Mouse (Mus musculus): ENCODE measurements around the gene Ifitm2. TPM values are rescaled to one million over a fixed set of nuclear protein-coding genes. Genes with fewer than 3 reads are reported as not detected.

Gene Ifitm2
- total RNA-seq, 1 experiment: 679 TPM

DNA sequence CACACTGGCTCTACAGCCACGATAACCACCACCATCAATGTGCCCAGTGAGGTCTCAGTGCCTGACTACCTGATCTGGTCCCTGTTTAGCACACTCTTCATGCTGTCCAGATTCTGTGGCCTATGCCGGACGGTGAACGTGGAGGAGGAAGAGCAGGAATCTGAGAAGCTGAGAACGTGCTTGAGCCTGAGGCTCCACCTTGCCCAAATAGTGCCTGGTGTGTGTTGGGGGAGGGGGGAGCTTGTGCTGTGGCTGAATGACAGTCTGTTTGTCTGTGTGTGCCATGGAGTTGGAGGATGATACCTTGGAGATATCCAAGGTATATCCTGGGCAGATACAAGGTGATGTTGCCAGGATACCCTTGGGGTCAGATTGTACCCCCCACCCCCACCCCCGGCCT, 34.4 kb upstream of the Ifitm2 start:
- Histone ChIP-seq H3K9ac (ENCODE audit: insufficient read depth, low read depth, low read length, poor library complexity, severe bottlenecking) (0 out of 2 replicates have a peak overlapping the region, but pooled peaks have one; percentile 9), H3K9me3 (ENCODE audit: control insufficient read depth, insufficient read depth, low read depth, low read length) (no peaks in the 10 kb centered on the region), H3K27ac (ENCODE audit: insufficient read depth, low read depth, low read length, poor library complexity, severe bottlenecking) (no peak overlapping the region; the same call in 1 of the 2 replicates), H3K4me1 (ENCODE audit: control insufficient read depth in 2 of 2, insufficient read depth in 2 of 2, low read length in 2 of 2, poor library complexity in 1 of 2) (peaks cover 7 to 33% of the 10 kb centered on the region in 2 experiments), H3K36me3 (ENCODE audit: control insufficient read depth, insufficient read depth, low read length, poor library complexity, severe bottlenecking) (no peaks in the 10 kb centered on the region), H3K4me3 (ENCODE audit: insufficient read depth in 1 of 2, low read depth in 1 of 2, low read length in 2 of 2, poor library complexity in 1 of 2, severe bottlenecking in 1 of 2) (no peak overlapping the region; a peak in 1 of 4 replicates)
- no peak for DNase-seq (ENCODE audit: low read depth, low spot score)
- in situ Hi-C loops (cut with MboI; ENCODE audit: low sequenced_read_pairs in 2 of 2, unreplicated experiment in 2 of 2): no loop called here
- TF ChIP-seq CHD2 (IDR thresholded peaks at IDR 0.05; ENCODE audit: low read depth, low read length) (no peak), MAFK (IDR thresholded peaks at IDR 0.05; ENCODE audit: insufficient read depth, low read depth, low read length) (no peak), ZC3H11A (IDR thresholded peaks at IDR 0.05; ENCODE audit: borderline replicate concordance, low read depth, low read length) (no peak), HCFC1 (IDR thresholded peaks at IDR 0.05; ENCODE audit: borderline replicate concordance, insufficient read depth, low read length) (no peak), ZNF384 (IDR thresholded peaks at IDR 0.05; ENCODE audit: low read depth, low read length) (no peak)

DNA sequence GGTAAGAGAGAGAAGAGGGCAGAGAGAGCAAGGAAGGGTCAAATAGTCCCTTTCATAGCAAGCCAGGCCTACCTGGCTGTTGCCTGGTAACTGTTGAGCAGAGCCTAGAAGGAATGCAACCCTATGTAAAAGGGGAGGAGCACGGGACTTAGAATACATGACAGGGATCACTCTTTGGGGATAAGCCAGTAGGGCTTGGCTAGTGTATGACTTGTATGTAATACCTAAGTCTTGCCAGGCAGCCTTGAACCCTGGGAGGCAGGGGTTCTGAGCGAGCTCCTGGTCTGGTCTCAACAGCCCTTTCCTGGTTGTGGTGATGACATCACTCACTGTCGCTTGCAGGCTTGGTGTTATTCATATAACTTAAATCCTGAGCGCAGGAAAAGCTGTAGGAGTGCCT, 33.2 kb upstream of the Ifitm2 start:
- DNase-seq (ENCODE audit: low read depth, low spot score): no peak
- H3K4me3 ChIP-seq (ENCODE audit: insufficient read depth in 1 of 2, low read depth in 1 of 2, low read length in 2 of 2, poor library complexity in 1 of 2, severe bottlenecking in 1 of 2): no peak overlapping the region
- H3K9me3 ChIP-seq (ENCODE audit: control insufficient read depth, insufficient read depth, low read depth, low read length): no peaks in the 10 kb centered on the region
- peaks cover 7 to 33% of the 10 kb centered on the region in 2 experiments for H3K4me1 ChIP-seq (ENCODE audit: control insufficient read depth in 2 of 2, insufficient read depth in 2 of 2, low read length in 2 of 2, poor library complexity in 1 of 2)
- TF ChIP-seq ZNF384 (IDR thresholded peaks at IDR 0.05; ENCODE audit: low read depth, low read length): no peak
- no peak for TF ChIP-seq CHD2 (IDR thresholded peaks at IDR 0.05; ENCODE audit: low read depth, low read length)
- TF ChIP-seq MAFK (IDR thresholded peaks at IDR 0.05; ENCODE audit: insufficient read depth, low read depth, low read length): no peak
- no peak for TF ChIP-seq ZC3H11A (IDR thresholded peaks at IDR 0.05; ENCODE audit: borderline replicate concordance, low read depth, low read length)
- no peak for TF ChIP-seq HCFC1 (IDR thresholded peaks at IDR 0.05; ENCODE audit: borderline replicate concordance, insufficient read depth, low read length)
- H3K9ac ChIP-seq (ENCODE audit: insufficient read depth, low read depth, low read length, poor library complexity, severe bottlenecking): no peak overlapping the region
- 0 out of 2 replicates have a peak overlapping the region, but pooled peaks have one; percentile 16 for H3K27ac ChIP-seq (ENCODE audit: insufficient read depth, low read depth, low read length, poor library complexity, severe bottlenecking)
- in situ Hi-C loops (cut with MboI; ENCODE audit: low sequenced_read_pairs in 2 of 2, unreplicated experiment in 2 of 2): no loop called here
- H3K36me3 ChIP-seq (ENCODE audit: control insufficient read depth, insufficient read depth, low read length, poor library complexity, severe bottlenecking): no peaks in the 10 kb centered on the region

DNA sequence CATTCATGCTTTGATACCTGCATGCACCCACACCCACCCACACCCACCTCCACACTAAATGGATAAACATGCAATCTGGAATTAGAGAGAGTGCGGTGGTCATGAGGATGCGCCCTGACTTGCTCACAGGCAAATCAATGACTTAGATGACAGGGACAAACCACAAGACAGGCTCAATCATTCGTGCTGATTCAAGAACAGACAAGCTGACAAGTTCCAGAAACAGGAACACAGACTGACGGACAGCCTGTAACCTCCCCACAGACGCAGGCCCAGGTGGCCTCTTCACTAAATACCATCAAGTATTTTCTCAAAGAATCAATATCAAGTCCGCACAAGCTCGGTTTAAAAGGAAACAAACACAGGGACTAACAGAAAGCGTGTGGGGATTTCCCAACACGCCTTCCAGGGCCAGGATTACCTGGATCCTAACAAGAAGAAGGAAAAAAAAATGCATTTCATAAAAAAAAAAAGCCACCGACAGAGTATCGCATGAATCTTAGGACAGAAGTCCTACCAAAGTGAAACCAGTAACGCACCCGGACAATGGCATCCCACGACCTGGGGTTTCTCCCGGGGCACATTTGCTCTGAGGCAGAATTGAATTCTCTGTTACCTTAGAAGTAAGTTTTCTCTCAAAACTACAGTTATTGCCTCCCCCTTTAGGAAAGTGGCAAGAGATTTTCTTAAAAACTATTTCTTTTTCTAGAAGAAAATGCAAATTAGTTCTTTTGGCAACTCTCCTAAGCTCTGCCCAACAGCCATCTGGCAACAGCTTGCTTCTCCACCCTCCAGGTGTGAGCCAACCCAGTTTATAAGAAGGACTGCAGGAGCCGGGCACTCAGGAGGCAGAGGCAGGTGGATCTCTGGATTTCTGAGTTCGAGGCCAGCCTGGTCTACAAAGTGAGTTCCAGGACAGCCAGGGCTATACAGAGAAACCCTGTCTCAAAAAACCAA, 31.7 kb upstream of the Ifitm2 start:
- Histone ChIP-seq H3K27ac (ENCODE audit: insufficient read depth, low read depth, low read length, poor library complexity, severe bottlenecking) (no peak overlapping the region), H3K4me3 (ENCODE audit: insufficient read depth in 1 of 2, low read depth in 1 of 2, low read length in 2 of 2, poor library complexity in 1 of 2, severe bottlenecking in 1 of 2) (no peak overlapping the region), H3K9ac (ENCODE audit: insufficient read depth, low read depth, low read length, poor library complexity, severe bottlenecking) (no peak overlapping the region), H3K4me1 (ENCODE audit: control insufficient read depth in 2 of 2, insufficient read depth in 2 of 2, low read length in 2 of 2, poor library complexity in 1 of 2) (peaks cover 7 to 37% of the 10 kb centered on the region in 2 experiments), H3K36me3 (ENCODE audit: control insufficient read depth, insufficient read depth, low read length, poor library complexity, severe bottlenecking) (no peaks in the 10 kb centered on the region), H3K9me3 (ENCODE audit: control insufficient read depth, insufficient read depth, low read depth, low read length) (no peaks in the 10 kb centered on the region)
- DNase-seq (ENCODE audit: low read depth, low spot score): no peak
- in situ Hi-C loops (cut with MboI; ENCODE audit: low sequenced_read_pairs in 2 of 2, unreplicated experiment in 2 of 2): no loop called here
- TF ChIP-seq HCFC1 (IDR thresholded peaks at IDR 0.05; ENCODE audit: borderline replicate concordance, insufficient read depth, low read length) (no peak), ZNF384 (IDR thresholded peaks at IDR 0.05; ENCODE audit: low read depth, low read length) (no peak), MAFK (IDR thresholded peaks at IDR 0.05; ENCODE audit: insufficient read depth, low read depth, low read length) (no peak), CHD2 (IDR thresholded peaks at IDR 0.05; ENCODE audit: low read depth, low read length) (no peak), ZC3H11A (IDR thresholded peaks at IDR 0.05; ENCODE audit: borderline replicate concordance, low read depth, low read length) (no peak)

DNA sequence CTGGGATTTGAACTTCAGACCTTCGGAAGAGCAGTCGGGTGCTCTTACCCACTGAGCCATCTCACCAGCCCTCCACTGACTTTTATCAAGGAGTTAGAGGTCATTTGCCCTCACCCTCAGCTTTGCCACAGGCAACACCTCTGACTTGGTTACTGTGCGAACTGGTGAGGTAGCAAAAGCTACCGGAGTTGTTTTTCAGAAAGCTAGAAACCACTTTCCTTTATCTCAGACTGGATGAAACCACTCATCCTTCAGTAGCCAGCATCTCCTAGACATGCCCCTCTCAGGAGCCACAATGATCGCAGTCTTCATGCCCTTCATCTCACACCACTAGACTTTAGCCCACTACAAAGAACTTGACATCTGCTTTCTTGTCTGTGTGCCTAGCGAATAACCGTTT, 27.2 kb upstream of the Ifitm2 start:
- DNase-seq (ENCODE audit: low read depth, low spot score): no peak
- Histone ChIP-seq H3K27ac (ENCODE audit: insufficient read depth, low read depth, low read length, poor library complexity, severe bottlenecking) (no peak overlapping the region), H3K4me1 (ENCODE audit: control insufficient read depth in 2 of 2, insufficient read depth in 2 of 2, low read length in 2 of 2, poor library complexity in 1 of 2) (peaks cover 0 to 10% of the 10 kb centered on the region in 2 experiments; a peak in 3 of 4 replicates), H3K4me3 (ENCODE audit: insufficient read depth in 1 of 2, low read depth in 1 of 2, low read length in 2 of 2, poor library complexity in 1 of 2, severe bottlenecking in 1 of 2) (no peak overlapping the region), H3K9ac (ENCODE audit: insufficient read depth, low read depth, low read length, poor library complexity, severe bottlenecking) (no peak overlapping the region), H3K36me3 (ENCODE audit: control insufficient read depth, insufficient read depth, low read length, poor library complexity, severe bottlenecking) (no peaks in the 10 kb centered on the region), H3K9me3 (ENCODE audit: control insufficient read depth, insufficient read depth, low read depth, low read length) (no peaks in the 10 kb centered on the region)
- no peak for TF ChIP-seq MAFK (IDR thresholded peaks at IDR 0.05; ENCODE audit: insufficient read depth, low read depth, low read length)
- no peak for TF ChIP-seq ZNF384 (IDR thresholded peaks at IDR 0.05; ENCODE audit: low read depth, low read length)
- no peak for TF ChIP-seq ZC3H11A (IDR thresholded peaks at IDR 0.05; ENCODE audit: borderline replicate concordance, low read depth, low read length)
- no peak for TF ChIP-seq HCFC1 (IDR thresholded peaks at IDR 0.05; ENCODE audit: borderline replicate concordance, insufficient read depth, low read length)
- TF ChIP-seq CHD2 (IDR thresholded peaks at IDR 0.05; ENCODE audit: low read depth, low read length): no peak
- in situ Hi-C loops (cut with MboI; ENCODE audit: low sequenced_read_pairs in 2 of 2, unreplicated experiment in 2 of 2): no loop called here
